Mouse (Mus musculus): ENCODE measurements around the gene Olfr583. TPM values are rescaled to one million over a fixed set of nuclear protein-coding genes. Genes with fewer than 3 reads are reported as not detected.

The Olfr583 gene
- not detected for polyA plus RNA-seq (2012; fragmentation: generic; extraction: Trizol)

GRCm38 (mm10) chr7:103051000-103051399 lies at the start of gene Olfr583:
Olfr583 (plus strand) TSS chr7:103051300.

GRCm38 (mm10) chr7:103037724-103038123 lies 13.4 kb upstream of the Olfr583 start, which contains the start of gene Olfr582:
Olfr582 (plus strand) TSS chr7:103038024.

GRCm38 (mm10) chr7:103081585-103081984 lies 30.5 kb downstream of the Olfr583 start, which contains the start of gene Olfr584:
Olfr584 (plus strand) TSS chr7:103081885.

GRCm38 (mm10) chr7:103097420-103097819 lies 46.3 kb downstream of the Olfr583 start, which contains the start of gene Olfr585:
Olfr585 (plus strand) TSS chr7:103097720.

Other genes with a start within 250 kb of the Olfr583 start
- not detected for gene Olfr564, start 247.8 kb upstream of the Olfr583 start, polyA plus RNA-seq (2012; fragmentation: generic; extraction: Trizol)
- not detected for gene Olfr566, start 192.5 kb upstream of the Olfr583 start, polyA plus RNA-seq (2012; fragmentation: generic; extraction: Trizol)
- gene Olfr568, start 174.2 kb upstream of the Olfr583 start, polyA plus RNA-seq (2012; fragmentation: generic; extraction: Trizol): not detected
- gene Olfr569, start 160.4 kb upstream of the Olfr583 start, polyA plus RNA-seq (2012; fragmentation: generic; extraction: Trizol): not detected
- gene Olfr570, start 156.7 kb upstream of the Olfr583 start, polyA plus RNA-seq (2012; fragmentation: generic; extraction: Trizol): not detected
- gene Olfr571, start 133.8 kb upstream of the Olfr583 start, polyA plus RNA-seq (2012; fragmentation: generic; extraction: Trizol): not detected
- gene Olfr572, start 126.9 kb upstream of the Olfr583 start, polyA plus RNA-seq (2012; fragmentation: generic; extraction: Trizol): not detected
- gene Olfr573-ps1, start 108.7 kb upstream of the Olfr583 start, polyA plus RNA-seq (2012; fragmentation: generic; extraction: Trizol): not detected
- not detected for gene Olfr574, start 102.8 kb upstream of the Olfr583 start, polyA plus RNA-seq (2012; fragmentation: generic; extraction: Trizol)
- gene Olfr575, start 92.5 kb upstream of the Olfr583 start, polyA plus RNA-seq (2012; fragmentation: generic; extraction: Trizol): not detected
- gene Olfr576, start 88.6 kb upstream of the Olfr583 start, polyA plus RNA-seq (2012; fragmentation: generic; extraction: Trizol): not detected
- not detected for gene Olfr577, start 75.4 kb upstream of the Olfr583 start, polyA plus RNA-seq (2012; fragmentation: generic; extraction: Trizol)
- not detected for gene Olfr578, start 62.0 kb upstream of the Olfr583 start, polyA plus RNA-seq (2012; fragmentation: generic; extraction: Trizol)
- not detected for gene Olfr582, start 13.3 kb upstream of the Olfr583 start, polyA plus RNA-seq (2012; fragmentation: generic; extraction: Trizol)
- not detected for gene Olfr584, start 30.6 kb downstream of the Olfr583 start, polyA plus RNA-seq (2012; fragmentation: generic; extraction: Trizol)
- not detected for gene Olfr585, start 46.4 kb downstream of the Olfr583 start, polyA plus RNA-seq (2012; fragmentation: generic; extraction: Trizol)
- not detected for gene Olfr586, start 74.3 kb downstream of the Olfr583 start, polyA plus RNA-seq (2012; fragmentation: generic; extraction: Trizol)
- gene Olfr588-ps1, start 89.6 kb downstream of the Olfr583 start, polyA plus RNA-seq (2012; fragmentation: generic; extraction: Trizol): not detected
- not detected for gene Olfr589, start 105.1 kb downstream of the Olfr583 start, polyA plus RNA-seq (2012; fragmentation: generic; extraction: Trizol)
- not detected for gene Olfr591, start 127.0 kb downstream of the Olfr583 start, polyA plus RNA-seq (2012; fragmentation: generic; extraction: Trizol)
- not detected for gene Olfr592, start 133.5 kb downstream of the Olfr583 start, polyA plus RNA-seq (2012; fragmentation: generic; extraction: Trizol)
- not detected for gene Olfr593, start 160.6 kb downstream of the Olfr583 start, polyA plus RNA-seq (2012; fragmentation: generic; extraction: Trizol)
- not detected for gene Olfr594, start 165.7 kb downstream of the Olfr583 start, polyA plus RNA-seq (2012; fragmentation: generic; extraction: Trizol)
- gene Usp17ld, start 201.2 kb downstream of the Olfr583 start, polyA plus RNA-seq (2012; fragmentation: generic; extraction: Trizol): not detected

Measured in C3H10T1/2 (cell line).